Mouse (Mus musculus) embryonic facial prominence, embryonic 14.5 days (tissue): ENCODE data around the gene Fbxl19. TPM values are rescaled to one million over a fixed set of nuclear protein-coding genes. Genes with fewer than 3 reads are reported as not detected.
A peak's percentile ranks its signal among the peaks of the same experiment; 100 is the strongest.

Experiments
- microRNA counts: library from miRNA; unstranded; fragments of <30 nt; microRNA quantifications from one replicate; lab custom pipeline; 2017
- microRNA-seq: library from miRNA; unstranded; fragments of <30 nt; microRNA quantifications from one replicate; pipeline ENCODE4, GENCODE M21; 2016; ENCODE audit warnings: borderline number of aligned reads
- polyA plus RNA-seq: library from polyadenylated mRNA; unstranded; fragments of >200 nt; fragmentation: Nextera tagmentation; extraction: Ambion mirVana; gene quantifications from 2 replicates; pipeline ENCODE4 v1.2.1, GENCODE M21; 2014

The Fbxl19 gene
- polyA plus RNA-seq, 1 experiment from 2014 or later: 3.0 TPM

MicroRNAs encoded within 50 kb of the gene (microRNA counts, 519-probe panel; counts per million panel counts)
- microRNA mmu-miR-762 (lab: Ali Mortazavi, UCI): 2,158 counts per million, percentile 27 among the panel's probes with 10 or more counts

Small RNA genes within 50 kb of the gene (microRNA-seq; reads per million reads assigned to microRNA genes)
- not detected for gene Mir762

Other genes starting within 250 kb of the Fbxl19 start
- 41.5 and 42.0 TPM in 2 replicates for gene Srcap, start 232.6 kb upstream of the Fbxl19 start, polyA plus RNA-seq
- gene Gm42715, start 225.0 kb upstream of the Fbxl19 start, polyA plus RNA-seq: 12.2 and 13.2 TPM in 2 replicates
- gene Tmem265, start 183.2 kb upstream of the Fbxl19 start, polyA plus RNA-seq: 4.1 and 5.3 TPM in 2 replicates
- gene Phkg2, start 171.2 kb upstream of the Fbxl19 start, polyA plus RNA-seq: 35.2 TPM in 2 replicates
- gene Ccdc189, start 155.9 kb upstream of the Fbxl19 start, polyA plus RNA-seq: 9.9 and 10.4 TPM in 2 replicates
- 35.9 and 47.7 TPM in 2 replicates for gene Rnf40, start 155.8 kb upstream of the Fbxl19 start, polyA plus RNA-seq
- 13.0 and 17.9 TPM in 2 replicates for gene Zfp629, start 128.7 kb upstream of the Fbxl19 start, polyA plus RNA-seq
- 84.2 and 86.6 TPM in 2 replicates for gene Bcl7c, start 35.6 kb upstream of the Fbxl19 start, polyA plus RNA-seq
- 20.9 and 23.8 TPM in 2 replicates for gene Ctf1, start 31.8 kb upstream of the Fbxl19 start, polyA plus RNA-seq
- gene Ctf2, start 12.4 kb upstream of the Fbxl19 start, polyA plus RNA-seq: 0.14 and 0.35 TPM in 2 replicates
- gene Orai3, start 25.3 kb downstream of the Fbxl19 start, polyA plus RNA-seq: 10.4 and 11.9 TPM in 2 replicates
- 23.0 and 24.1 TPM in 2 replicates for gene Setd1a, start 32.1 kb downstream of the Fbxl19 start, polyA plus RNA-seq
- 0.43 TPM in 1 of 2 replicates, not detected in the other for gene Gm49388, start 41.1 kb downstream of the Fbxl19 start, polyA plus RNA-seq
- 22.2 and 23.5 TPM in 2 replicates for gene Hsd3b7, start 56.1 kb downstream of the Fbxl19 start, polyA plus RNA-seq
- 28.0 and 38.1 TPM in 2 replicates for gene Stx4a, start 79.8 kb downstream of the Fbxl19 start, polyA plus RNA-seq
- gene Stx1b, start 80.0 kb downstream of the Fbxl19 start, polyA plus RNA-seq: 3.4 and 5.2 TPM in 2 replicates
- gene Zfp646, start 131.7 kb downstream of the Fbxl19 start, polyA plus RNA-seq: 13.3 and 14.0 TPM in 2 replicates
- 11.2 and 14.7 TPM in 2 replicates for gene Zfp668, start 132.3 kb downstream of the Fbxl19 start, polyA plus RNA-seq
- gene Prss53, start 146.4 kb downstream of the Fbxl19 start, polyA plus RNA-seq: 1.8 and 2.4 TPM in 2 replicates
- not detected in 2 replicates for gene Gm21974, start 150.9 kb downstream of the Fbxl19 start, polyA plus RNA-seq
- gene Vkorc1, start 151.1 kb downstream of the Fbxl19 start, polyA plus RNA-seq: 286 and 318 TPM in 2 replicates
- 121 and 125 TPM in 2 replicates for gene Bckdk, start 159.5 kb downstream of the Fbxl19 start, polyA plus RNA-seq
- gene Kat8, start 168.0 kb downstream of the Fbxl19 start, polyA plus RNA-seq: 31.7 and 35.5 TPM in 2 replicates
- gene Prss8, start 185.6 kb downstream of the Fbxl19 start, polyA plus RNA-seq: 11.1 and 11.3 TPM in 2 replicates
- 10.6 and 11.1 TPM in 2 replicates for gene Prss36, start 202.2 kb downstream of the Fbxl19 start, polyA plus RNA-seq
- gene Fus, start 222.9 kb downstream of the Fbxl19 start, polyA plus RNA-seq: 46.3 and 58.2 TPM in 2 replicates
- 78.6 and 81.1 TPM in 2 replicates for gene Pycard, start 249.3 kb downstream of the Fbxl19 start, polyA plus RNA-seq